Mouse (Mus musculus): ENCODE results near the gene Prrt3. TPM values are rescaled to one million over a fixed set of nuclear protein-coding genes. Genes with fewer than 3 reads are reported as not detected.

The Prrt3 gene
- total RNA-seq, 4 experiments from 2014 or later = not detected

GRCm38 (mm10) chr6:113492101-113492864, 9.4 kb downstream of the Prrt3 start:
- DNase-seq (ENCODE audit: low spot score) = no peak

DNA sequence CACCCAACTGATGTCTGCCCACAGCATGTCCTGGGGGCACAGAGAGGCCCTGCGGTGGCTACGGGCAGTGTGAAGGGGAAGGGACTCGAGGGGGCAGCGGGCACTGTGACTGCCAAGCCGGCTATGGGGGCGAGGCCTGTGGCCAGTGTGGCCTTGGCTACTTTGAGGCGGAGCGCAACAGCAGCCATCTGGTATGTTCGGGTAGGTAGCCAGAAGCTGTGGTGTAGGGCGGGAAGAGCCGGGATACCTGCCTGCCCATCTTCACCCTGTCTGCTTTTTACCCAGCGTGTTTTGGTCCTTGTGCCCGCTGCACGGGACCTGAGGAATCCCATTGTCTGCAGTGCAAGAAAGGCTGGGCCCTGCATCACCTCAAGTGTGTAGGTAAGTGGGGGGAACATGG, 12.3 kb downstream of the Prrt3 start:
- DNase-seq (ENCODE audit: low spot score) = no peak

- DNase-seq (ENCODE audit: low spot score) = no peak
These were observed 14.6 kb downstream of the Prrt3 start for GRCm38 (mm10) chr6:113487125-113487576.

GRCm38 (mm10) chr6:113483729-113484128, 18.0 kb downstream of the Prrt3 start:
- no peak for DNase-seq (ENCODE audit: low spot score)

DNA sequence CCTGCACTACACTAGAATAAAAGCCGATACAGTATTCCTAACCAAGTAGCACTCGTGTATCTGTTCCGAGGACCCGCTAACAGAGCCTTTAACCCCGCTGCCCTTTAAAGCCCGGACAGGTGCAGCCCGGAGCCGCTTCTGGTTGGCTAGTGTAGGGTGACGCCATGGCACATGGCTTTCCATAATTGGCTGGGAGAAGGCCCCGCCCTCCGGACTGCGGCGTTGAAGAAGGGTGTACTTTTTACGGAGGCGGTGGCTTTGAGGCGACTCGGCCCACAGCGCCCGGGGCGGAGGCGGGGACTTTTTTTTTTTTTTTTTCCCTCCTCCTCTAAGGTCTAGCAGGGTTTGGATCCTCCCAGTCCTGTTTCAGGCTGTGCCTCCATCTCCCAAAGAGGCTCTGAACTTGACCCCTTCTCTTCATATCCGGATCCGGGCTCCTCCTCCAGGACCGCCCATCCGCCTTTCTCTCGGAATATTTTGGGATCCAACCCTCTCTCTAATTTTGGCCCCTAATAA, 18.6 kb downstream of the Prrt3 start, which contains the start of gene Creld1:
Gene Creld1 (plus strand): TSS at position 198 of the 516 bp plus-strand sequence.
- DNase-seq (ENCODE audit: low spot score) = peak; percentile 93

DNA sequence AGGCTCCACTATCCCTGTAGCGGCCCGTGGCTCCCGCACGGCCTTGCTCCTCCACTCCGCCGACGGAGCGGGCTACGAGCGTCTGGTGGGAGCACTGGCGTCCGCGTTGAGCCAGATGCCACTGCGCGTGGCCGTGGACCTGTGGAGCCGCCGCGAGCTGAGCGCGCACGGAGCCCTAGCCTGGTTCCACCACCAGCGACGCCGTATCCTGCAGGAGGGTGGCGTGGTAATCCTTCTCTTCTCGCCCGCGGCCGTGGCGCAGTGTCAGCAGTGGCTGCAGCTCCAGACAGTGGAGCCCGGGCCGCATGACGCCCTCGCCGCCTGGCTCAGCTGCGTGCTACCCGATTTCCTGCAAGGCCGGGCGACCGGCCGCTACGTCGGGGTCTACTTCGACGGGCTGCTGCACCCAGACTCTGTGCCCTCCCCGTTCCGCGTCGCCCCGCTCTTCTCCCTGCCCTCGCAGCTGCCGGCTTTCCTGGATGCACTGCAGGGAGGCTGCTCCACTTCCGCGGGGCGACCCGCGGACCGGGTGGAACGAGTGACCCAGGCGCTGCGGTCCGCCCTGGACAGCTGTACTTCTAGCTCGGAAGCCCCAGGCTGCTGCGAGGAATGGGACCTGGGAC, 19.1 kb downstream of the Prrt3 start:
- peak; percentile 11 for DNase-seq (ENCODE audit: low spot score)

GRCm38 (mm10) chr6:113480555-113481373, 21.0 kb downstream of the Prrt3 start:
- peak; percentile 22 for DNase-seq (ENCODE audit: low spot score)

DNA sequence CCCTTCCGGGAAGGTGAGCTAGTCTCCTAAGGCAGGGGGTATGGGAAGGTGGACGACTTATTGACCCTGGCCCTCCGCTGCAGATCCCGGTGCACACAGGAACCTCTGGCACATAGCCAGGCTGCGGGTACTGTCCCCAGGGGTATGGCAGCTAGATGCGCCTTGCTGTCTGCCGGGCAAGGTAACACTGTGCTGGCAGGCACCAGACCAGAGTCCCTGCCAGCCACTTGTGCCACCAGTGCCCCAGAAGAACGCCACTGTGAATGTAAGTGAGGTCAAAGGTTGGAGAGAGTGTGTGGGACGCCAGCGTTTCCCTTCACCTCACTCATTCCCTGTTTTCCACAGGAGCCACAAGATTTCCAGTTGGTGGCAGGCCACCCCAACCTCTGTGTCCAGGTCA, 22.8 kb downstream of the Prrt3 start:
- DNase-seq (ENCODE audit: low spot score) = no peak

GRCm38 (mm10) chr6:113477353-113477752, 24.4 kb downstream of the Prrt3 start:
- DNase-seq (ENCODE audit: low spot score) = no peak

DNA sequence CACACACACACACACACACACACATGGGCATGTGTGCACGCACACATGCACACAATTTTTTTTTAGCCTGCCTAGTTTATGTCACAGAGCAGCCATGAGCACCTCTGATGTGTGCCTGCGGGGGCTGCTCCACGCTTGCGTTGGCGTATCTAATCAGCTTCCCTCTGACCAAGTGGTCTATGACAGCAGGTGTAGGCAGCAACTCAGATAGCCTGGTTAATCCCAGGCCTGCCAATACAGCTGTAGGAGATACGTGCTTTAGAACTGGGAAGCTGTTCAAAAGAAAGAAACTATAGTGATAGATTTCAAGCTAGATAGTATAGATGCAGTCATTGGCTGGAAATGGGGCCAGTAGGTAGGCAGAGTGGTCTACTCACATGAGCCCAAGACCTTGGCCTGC, 28.0 kb downstream of the Prrt3 start:
- DNase-seq (ENCODE audit: low spot score) = no peak

DNA sequence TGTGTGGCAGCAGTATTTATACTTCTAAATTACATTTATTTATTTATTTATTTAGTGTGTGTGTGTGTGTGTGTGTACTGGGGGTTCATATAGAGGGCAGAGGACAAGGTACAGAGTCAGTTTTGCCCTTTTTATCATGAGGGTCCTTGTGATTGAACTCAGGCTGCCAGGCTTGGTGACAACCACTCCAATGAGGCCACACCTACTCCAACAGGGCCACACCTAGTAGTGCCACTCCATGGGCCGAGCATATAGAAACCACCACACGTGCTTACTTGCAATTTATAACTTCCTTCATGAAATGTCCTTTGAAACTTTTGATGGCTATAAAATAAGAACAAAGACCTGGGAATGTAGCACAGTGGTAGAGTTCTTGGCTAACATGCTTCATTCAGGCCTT, 28.5 kb downstream of the Prrt3 start:
- DNase-seq (ENCODE audit: low spot score) = no peak

- no peak for DNase-seq (ENCODE audit: low spot score)
These were observed 29.7 kb downstream of the Prrt3 start for GRCm38 (mm10) chr6:113472061-113472460.

DNA sequence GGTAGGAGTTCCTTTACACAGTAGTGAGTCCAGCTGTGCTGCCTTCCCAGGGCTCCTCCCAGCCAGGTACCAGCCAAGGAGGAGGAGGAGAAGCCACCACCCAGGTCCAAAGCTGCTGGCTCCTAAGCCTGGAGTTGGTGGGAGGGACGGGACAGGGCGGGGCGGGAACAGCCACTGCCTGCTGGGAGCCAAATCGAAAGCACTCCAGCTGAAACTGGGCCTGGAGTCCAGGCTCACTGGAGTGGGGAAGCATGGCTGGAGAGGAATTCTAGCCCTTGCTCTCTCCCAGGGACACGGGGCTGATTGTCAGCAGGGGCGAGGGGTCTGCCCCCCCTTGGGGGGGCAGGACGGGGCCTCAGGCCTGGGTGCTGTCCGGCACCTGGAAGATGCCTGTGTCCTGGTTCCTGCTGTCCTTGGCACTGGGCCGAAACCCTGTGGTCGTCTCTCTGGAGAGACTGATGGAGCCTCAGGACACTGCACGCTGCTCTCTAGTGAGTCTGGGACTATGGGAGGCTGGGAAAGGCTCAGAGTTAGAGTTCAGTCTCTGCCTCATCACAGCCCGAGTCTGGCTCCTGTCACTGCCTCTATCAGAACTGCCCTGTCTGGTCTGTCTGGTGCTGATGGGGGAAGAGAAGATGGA, 30.3 kb downstream of the Prrt3 start, which contains the start of gene Il17rc:
Gene Il17rc (plus strand): TSS at position 131 of the 640 bp plus-strand sequence.
- peak; percentile 69 for DNase-seq (ENCODE audit: low spot score)

DNA sequence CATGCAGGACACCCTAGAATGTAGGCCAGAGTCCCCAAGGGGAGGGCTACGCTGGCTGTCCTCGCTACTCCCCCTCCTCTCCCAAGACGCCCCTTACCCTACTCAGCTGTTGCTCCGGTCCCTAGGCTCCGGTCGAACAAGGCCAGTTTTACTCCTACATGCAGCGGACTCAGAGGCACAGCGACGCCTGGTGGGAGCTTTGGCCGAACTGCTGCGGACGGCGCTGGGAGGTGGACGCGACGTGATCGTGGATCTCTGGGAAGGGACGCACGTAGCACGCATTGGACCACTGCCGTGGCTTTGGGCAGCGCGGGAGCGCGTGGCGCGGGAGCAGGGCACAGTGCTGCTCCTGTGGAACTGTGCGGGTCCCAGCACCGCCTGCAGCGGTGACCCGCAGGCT, 32.3 kb downstream of the Prrt3 start:
- peak; percentile 70 for DNase-seq (ENCODE audit: low spot score)

GRCm38 (mm10) chr6:113469021-113469420, 32.7 kb downstream of the Prrt3 start:
- DNase-seq (ENCODE audit: low spot score) = peak; percentile 61

GRCm38 (mm10) chr6:113468512-113468911, 33.2 kb downstream of the Prrt3 start:
- no peak for DNase-seq (ENCODE audit: low spot score)

- DNase-seq (ENCODE audit: low spot score) = no peak
These were observed 36.1 kb downstream of the Prrt3 start for GRCm38 (mm10) chr6:113465602-113466001.

DNA sequence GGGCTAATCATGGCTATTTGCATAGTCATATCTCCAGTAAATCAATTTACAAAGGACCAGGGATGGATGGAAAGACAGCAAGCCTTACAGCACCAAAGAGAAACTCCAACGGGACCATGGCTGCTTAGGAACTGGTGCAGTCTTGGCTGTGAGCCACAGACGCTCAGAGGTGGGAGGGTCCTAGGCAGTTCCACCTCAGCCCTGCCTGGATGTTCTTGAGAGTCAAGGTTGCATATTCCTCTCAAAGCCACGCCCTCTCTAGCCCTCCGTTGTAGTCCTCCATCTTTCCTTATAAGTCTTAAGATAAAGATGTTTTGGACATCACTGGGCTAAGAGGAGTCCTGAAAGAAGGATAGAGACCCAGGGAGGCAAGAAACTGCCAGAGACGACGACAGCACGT, 37.7 kb downstream of the Prrt3 start:
- no peak for DNase-seq (ENCODE audit: low spot score)

- no peak for DNase-seq (ENCODE audit: low spot score)
These were observed 43.1 kb downstream of the Prrt3 start for GRCm38 (mm10) chr6:113458635-113459034.

- no peak for DNase-seq (ENCODE audit: low spot score)
These were observed 43.7 kb downstream of the Prrt3 start, which contains the start of gene Il17re for GRCm38 (mm10) chr6:113457952-113458534. Il17re (plus strand) TSS chr6:113458484.

- no peak for DNase-seq (ENCODE audit: low spot score)
These were observed 46.7 kb downstream of the Prrt3 start for GRCm38 (mm10) chr6:113455007-113455406.
